Mouse (Mus musculus) T-helper 17 cell (primary cell): ENCODE measurements around the gene Gsdma2.

Experiments
- in situ Hi-C, 2 experiments: fragments of 300-600 bp; cut with MboI, MseI; formaldehyde crosslinking; loops; 1 replicate in 1 of 2; 2 replicates in 1 of 2; pipeline ENCODE4 v1.15.1; 2025; ENCODE audit warnings: high pct_unique_total_duplicates in 2 of 2

Gene Gsdma2

GRCm38 (mm10) chr11:98696454-98697216, 50.1 kb downstream of the Gsdma2 start:
- in situ Hi-C loops = loop anchor here (5.0 to 10.0 kb wide), 2 partner anchors 62 to 91 kb away; no protein-coding TSS in a partner anchor

GRCm38 (mm10) chr11:98697225-98697624, 50.7 kb downstream of the Gsdma2 start:
- in situ Hi-C loops = loop anchor here (5.0 to 10.0 kb wide), 2 partner anchors 62 to 90 kb away; no protein-coding TSS in a partner anchor

GRCm38 (mm10) chr11:98698849-98699640, 52.5 kb downstream of the Gsdma2 start:
- in situ Hi-C loops = loop anchor here (5.0 to 10.0 kb wide), 2 partner anchors 64 to 88 kb away; no protein-coding TSS in a partner anchor

- in situ Hi-C loops = loop anchor here (5.0 to 10.0 kb wide), 4 partner anchors 57 to 202 kb away; no protein-coding TSS in a partner anchor
Measured at GRCm38 (mm10) chr11:98699911-98700310, 53.4 kb downstream of the Gsdma2 start.

DNA sequence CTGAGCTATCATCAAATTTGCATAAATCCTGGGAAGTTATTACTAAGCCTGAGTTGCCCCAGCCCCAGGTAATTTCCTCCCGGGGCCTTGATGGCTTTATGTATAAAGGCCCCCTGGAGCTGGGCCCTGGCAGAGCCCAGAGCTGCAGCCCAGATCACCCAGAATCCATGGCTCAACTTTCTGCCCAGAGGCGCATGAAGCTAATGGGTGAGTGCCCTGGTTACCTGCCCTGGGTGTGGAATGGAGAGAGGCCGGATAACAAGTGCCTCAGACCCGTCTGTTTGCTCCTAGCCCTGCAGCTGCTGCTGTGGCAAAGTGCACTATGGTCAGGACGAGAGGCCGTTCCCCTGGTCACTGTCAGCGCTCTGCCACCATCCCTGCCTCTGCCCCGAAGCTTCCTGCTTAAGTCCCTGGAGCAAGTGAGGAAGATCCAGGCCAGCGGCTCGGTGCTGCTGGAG, 54.7 kb downstream of the Gsdma2 start, which contains the start of gene Csf3:
Gene Csf3, plus strand, starts transcription at position 51 of the 458 bp plus-strand sequence.
- in situ Hi-C loops = loop anchor here (5.0 kb wide), 3 partner anchors 56 to 201 kb away; no protein-coding TSS in a partner anchor

GRCm38 (mm10) chr11:98702323-98702722, 55.8 kb downstream of the Gsdma2 start:
- in situ Hi-C loops = loop anchor here (5.0 kb wide), 3 partner anchors 55 to 200 kb away; no protein-coding TSS in a partner anchor

DNA sequence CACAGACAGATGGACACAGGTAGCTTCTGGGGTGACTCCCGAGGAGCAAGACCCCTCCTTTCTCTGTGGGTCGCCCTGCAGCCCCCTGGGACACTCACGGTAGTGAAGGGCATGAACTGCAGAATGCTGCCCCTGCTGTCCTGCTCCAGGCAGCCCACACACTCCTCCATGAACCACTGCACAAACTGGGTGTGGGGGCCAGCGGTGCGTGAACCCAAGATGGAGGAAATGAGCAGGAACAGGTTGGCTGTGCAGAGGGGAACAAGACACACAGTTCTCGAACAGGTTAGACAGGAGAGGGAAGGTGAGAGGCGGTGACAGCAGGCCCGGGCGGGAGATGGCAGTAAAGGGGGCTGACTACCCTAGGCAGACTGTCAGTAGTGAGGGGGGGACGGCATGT, 58.5 kb downstream of the Gsdma2 start:
- in situ Hi-C loops = no loop called here
